Mouse (Mus musculus): ENCODE data around the gene Serpinf2. TPM values are rescaled to one million over a fixed set of nuclear protein-coding genes. Genes with fewer than 3 reads are reported as not detected.

The Serpinf2 gene
- polyA plus RNA-seq, 1 experiment from 2014 or later, result 14.9 TPM

MicroRNA genes within 50 kb of the gene (microRNA counts, 519-probe panel; counts per million panel counts)
- 4,189 counts per million, percentile 83 among the panel's probes with 10 or more counts for microRNA mmu-miR-22

Small RNA genes lying within 50 kb of the gene (microRNA-seq; reads per million reads assigned to microRNA genes)
- gene Mir22, result 3,240 reads per million, percentile 85 among the genes with 10 or more reads in this experiment

Other genes with a start within 250 kb of the Serpinf2 start
- 20.1 and 20.5 TPM in 2 replicates for gene Dph1, start 248.3 kb downstream of the Serpinf2 start, polyA plus RNA-seq (2014; fragmentation: Nextera tagmentation; extraction: Ambion mirVana)
- gene Rtn4rl1, start 245.8 kb downstream of the Serpinf2 start, polyA plus RNA-seq (2014; fragmentation: Nextera tagmentation; extraction: Ambion mirVana), result 0.88 and 1.7 TPM in 2 replicates
- 111 and 121 TPM in 2 replicates for gene Rpa1, start 91.3 kb downstream of the Serpinf2 start, polyA plus RNA-seq (2014; fragmentation: Nextera tagmentation; extraction: Ambion mirVana)
- gene Smyd4, start 91.2 kb downstream of the Serpinf2 start, polyA plus RNA-seq (2014; fragmentation: Nextera tagmentation; extraction: Ambion mirVana), result 12.6 and 14.2 TPM in 2 replicates
- 54.2 and 59.0 TPM in 2 replicates for gene Serpinf1, start 16.9 kb downstream of the Serpinf2 start, polyA plus RNA-seq (2014; fragmentation: Nextera tagmentation; extraction: Ambion mirVana)
- 4.6 and 5.1 TPM in 2 replicates for gene Wdr81, start 15.1 kb upstream of the Serpinf2 start, polyA plus RNA-seq (2014; fragmentation: Nextera tagmentation; extraction: Ambion mirVana)
- 23.3 and 26.3 TPM in 2 replicates for gene Tlcd2, start 22.1 kb upstream of the Serpinf2 start, polyA plus RNA-seq (2014; fragmentation: Nextera tagmentation; extraction: Ambion mirVana)
- 79.7 and 79.8 TPM in 2 replicates for gene Prpf8, start 47.2 kb upstream of the Serpinf2 start, polyA plus RNA-seq (2014; fragmentation: Nextera tagmentation; extraction: Ambion mirVana)
- gene Rilp, start 70.5 kb upstream of the Serpinf2 start, polyA plus RNA-seq (2014; fragmentation: Nextera tagmentation; extraction: Ambion mirVana), result 0.32 and 0.60 TPM in 2 replicates
- gene Scarf1, start 73.9 kb upstream of the Serpinf2 start, polyA plus RNA-seq (2014; fragmentation: Nextera tagmentation; extraction: Ambion mirVana), result 4.8 and 5.4 TPM in 2 replicates
- gene Slc43a2, start 92.1 kb upstream of the Serpinf2 start, polyA plus RNA-seq (2014; fragmentation: Nextera tagmentation; extraction: Ambion mirVana), result 4.0 and 5.1 TPM in 2 replicates
- gene Pitpna, start 148.5 kb upstream of the Serpinf2 start, polyA plus RNA-seq (2014; fragmentation: Nextera tagmentation; extraction: Ambion mirVana), result 74.4 and 91.8 TPM in 2 replicates
- gene Inpp5k, start 191.4 kb upstream of the Serpinf2 start, polyA plus RNA-seq (2014; fragmentation: Nextera tagmentation; extraction: Ambion mirVana), result 25.9 and 27.7 TPM in 2 replicates
- 31.2 and 34.3 TPM in 2 replicates for gene Myo1c, start 210.9 kb upstream of the Serpinf2 start, polyA plus RNA-seq (2014; fragmentation: Nextera tagmentation; extraction: Ambion mirVana)
- gene Crk, start 239.7 kb upstream of the Serpinf2 start, polyA plus RNA-seq (2014; fragmentation: Nextera tagmentation; extraction: Ambion mirVana), result 101 and 104 TPM in 2 replicates

All from stomach, embryonic 14.5 days (tissue).